Mouse (Mus musculus) CH12.LX (cell line): Measurements from ENCODE around the gene Chrm4. TPM values are rescaled to one million over a fixed set of nuclear protein-coding genes. Genes with fewer than 3 reads are reported as not detected.

Experiments used
- DNase-seq: peaks from one replicate; pipeline ENCODE4 v3.0.0-alpha.2; 2013; ENCODE audit errors: extremely low read depth
- H3K27ac ChIP-seq: 2 replicates; pipeline ENCODE4 v1.5.1; 2012; ENCODE audit warnings: low read depth, mild to moderate bottlenecking, control low read depth, moderate library complexity; ENCODE audit not compliant: insufficient read depth
- H3K27me3 ChIP-seq: replicated peaks from 2 replicates; pipeline ENCODE3; 2012; ENCODE audit warnings: inconsistent platforms
- H3K36me3 ChIP-seq, 2 experiments: replicated peaks in 1 of 2; 2 replicates each; pipeline versions ENCODE3 to v1.6.1; 2012; ENCODE audit warnings: inconsistent platforms in 1 of 2, low read length in 1 of 2, mild to moderate bottlenecking in 1 of 2, mixed read lengths in 1 of 2, moderate library complexity in 1 of 2; ENCODE audit not compliant: control insufficient read depth in 1 of 2, insufficient read depth in 1 of 2
- H3K4me1 ChIP-seq, 2 experiments: 2 replicates each; pipeline ENCODE4 v1.6.1; 2012; ENCODE audit warnings: inconsistent platforms in 1 of 2, moderate library complexity in 1 of 2; ENCODE audit not compliant: insufficient read depth in 2 of 2, control insufficient read depth in 1 of 2
- H3K4me2 ChIP-seq: 2 replicates; pipeline ENCODE4 v1.6.1; 2012; ENCODE audit warnings: low read depth, mild to moderate bottlenecking, control low read depth; ENCODE audit not compliant: poor library complexity, insufficient read depth, severe bottlenecking
- H3K4me3 ChIP-seq, 3 experiments: fragments of 150-350 bp in 1 of 3; sonication (generic) in 1 of 3; replicated peaks in 1 of 3; 2 replicates each; pipeline versions ENCODE3 to v1.5.1; 2011 to 2012; ENCODE audit warnings: low read depth in 2 of 3, low read length in 2 of 3, mild to moderate bottlenecking in 2 of 3, moderate library complexity in 2 of 3, control low read depth in 1 of 3, improper control_type of control experiment in 1 of 3, inconsistent platforms in 1 of 3, mixed read lengths in 1 of 3; ENCODE audit not compliant: poor library complexity in 1 of 3
- H3K79me2 ChIP-seq: replicated peaks from 2 replicates; pipeline ENCODE4 v1.6.1; 2012; ENCODE audit warnings: mild to moderate bottlenecking, moderate library complexity; ENCODE audit not compliant: control insufficient read depth, poor library complexity, insufficient read depth, severe bottlenecking; ENCODE audit errors: extremely low read depth
- H3K9ac ChIP-seq: 2 replicates; pipeline ENCODE4 v1.6.1; 2012; ENCODE audit warnings: low read depth, mild to moderate bottlenecking, control low read depth, moderate library complexity; ENCODE audit not compliant: insufficient read depth
- H3K9me3 ChIP-seq: replicated peaks from 2 replicates; pipeline ENCODE3; 2012; ENCODE audit warnings: low read length, inconsistent platforms, mixed read lengths
- BHLHE40 ChIP-seq: IDR thresholded peaks from 2 replicates; pipeline ENCODE4 v1.6.1; 2011; ENCODE audit warnings: mild to moderate bottlenecking, low read depth, low read length, improper control_type of control experiment
- CHD1 ChIP-seq: IDR thresholded peaks from 2 replicates; pipeline ENCODE4 v1.6.1; 2012; ENCODE audit warnings: low read depth, low read length, improper control_type of control experiment, inconsistent platforms
- CHD2 ChIP-seq: IDR thresholded peaks from 2 replicates; pipeline ENCODE4 v1.6.1; 2011; ENCODE audit warnings: low read length, improper control_type of control experiment
- CTCF ChIP-seq, 2 experiments: IDR thresholded peaks in 1 of 2; conservative IDR thresholded peaks in 1 of 2; 2 replicates each; pipeline ENCODE4 v1.5.1; 2011 to 2012; ENCODE audit warnings: low read depth in 2 of 2, low read length in 2 of 2, improper control_type of control experiment in 1 of 2, inconsistent platforms in 1 of 2, mild to moderate bottlenecking in 1 of 2, moderate library complexity in 1 of 2
- E2F4 ChIP-seq: IDR thresholded peaks from 2 replicates; pipeline ENCODE4 v1.6.1; 2011; ENCODE audit warnings: low read depth, low read length, improper control_type of control experiment; ENCODE audit not compliant: insufficient replicate concordance
- ELF1 ChIP-seq: IDR thresholded peaks from 2 replicates; pipeline ENCODE4 v1.6.1; 2014; ENCODE audit warnings: low read depth, mild to moderate bottlenecking, inconsistent platforms, low read length, improper control_type of control experiment
- EP300 ChIP-seq: IDR thresholded peaks from 2 replicates; pipeline ENCODE4 v1.6.1; 2011; ENCODE audit warnings: low read length, improper control_type of control experiment
- ETS1 ChIP-seq: conservative IDR thresholded peaks from 2 replicates; pipeline ENCODE4 v1.6.1; 2012; ENCODE audit warnings: low read depth, mild to moderate bottlenecking, inconsistent platforms, low read length, improper control_type of control experiment, moderate library complexity
- GABPA ChIP-seq: IDR thresholded peaks from 2 replicates; pipeline ENCODE4 v1.6.1; 2012; ENCODE audit warnings: low read depth, low read length, improper control_type of control experiment, inconsistent platforms; ENCODE audit not compliant: insufficient replicate concordance
- HCFC1 ChIP-seq: IDR thresholded peaks from 2 replicates; pipeline ENCODE4 v1.6.1; 2012; ENCODE audit warnings: low read depth, mild to moderate bottlenecking, inconsistent platforms, low read length, improper control_type of control experiment
- IRF4 ChIP-seq: IDR thresholded peaks from 2 replicates; pipeline ENCODE4 v1.6.1; 2014; ENCODE audit warnings: low read depth, mild to moderate bottlenecking, inconsistent platforms, low read length, improper control_type of control experiment
- JUN ChIP-seq: IDR thresholded peaks from 2 replicates; pipeline ENCODE4 v1.6.1; 2011; ENCODE audit warnings: low read depth, mild to moderate bottlenecking, low read length, improper control_type of control experiment, moderate library complexity; ENCODE audit not compliant: insufficient read depth
- JUND ChIP-seq: conservative IDR thresholded peaks from 2 replicates; pipeline ENCODE4 v1.6.1; 2011; ENCODE audit warnings: low read depth, low read length, improper control_type of control experiment
- KAT2A ChIP-seq: IDR thresholded peaks from 2 replicates; pipeline ENCODE4 v1.6.1; 2012; ENCODE audit warnings: low read length, improper control_type of control experiment, inconsistent platforms; ENCODE audit not compliant: insufficient replicate concordance
- MAFK ChIP-seq: IDR thresholded peaks from 2 replicates; pipeline ENCODE4 v1.6.1; 2011; ENCODE audit warnings: low read length, improper control_type of control experiment; ENCODE audit not compliant: insufficient replicate concordance
- MAX ChIP-seq: IDR thresholded peaks from 2 replicates; pipeline ENCODE4 v1.6.1; 2011; ENCODE audit warnings: low read length, improper control_type of control experiment
- MAZ ChIP-seq: IDR thresholded peaks from 2 replicates; pipeline ENCODE4 v1.6.1; 2012; ENCODE audit warnings: low read depth, mild to moderate bottlenecking, inconsistent platforms, low read length, improper control_type of control experiment, moderate library complexity
- MEF2A ChIP-seq: IDR thresholded peaks from 2 replicates; pipeline ENCODE4 v1.6.1; 2014; ENCODE audit warnings: low read depth, mild to moderate bottlenecking, inconsistent platforms, low read length, improper control_type of control experiment, borderline replicate concordance
- MXI1 ChIP-seq: IDR thresholded peaks from 2 replicates; pipeline ENCODE4 v1.6.1; 2011; ENCODE audit warnings: mild to moderate bottlenecking, low read depth, low read length, improper control_type of control experiment
- MYC ChIP-seq: IDR thresholded peaks from 2 replicates; pipeline ENCODE4 v1.6.1; 2011; ENCODE audit warnings: low read depth, mild to moderate bottlenecking, improper control_type of control experiment, low read length
- NELFE ChIP-seq: IDR thresholded peaks from 2 replicates; pipeline ENCODE4 v1.6.1; 2011; ENCODE audit warnings: low read depth, low read length, improper control_type of control experiment
- NRF1 ChIP-seq: IDR thresholded peaks from 2 replicates; pipeline ENCODE4 v1.6.1; 2014; ENCODE audit warnings: low read depth, mild to moderate bottlenecking, inconsistent platforms, low read length, improper control_type of control experiment, moderate library complexity
- PAX5 ChIP-seq: IDR thresholded peaks from 2 replicates; pipeline ENCODE4 v1.6.1; 2012; ENCODE audit warnings: low read length, inconsistent platforms, mixed read lengths
- POLR2A ChIP-seq: IDR thresholded peaks from 2 replicates; pipeline ENCODE4 v1.6.1; 2011; ENCODE audit warnings: low read depth, mild to moderate bottlenecking, improper control_type of control experiment, low read length
- POLR2AphosphoS2 ChIP-seq: IDR thresholded peaks from 2 replicates; pipeline ENCODE4 v1.6.1; 2011; ENCODE audit warnings: low read depth, low read length, improper control_type of control experiment
- RAD21 ChIP-seq: IDR thresholded peaks from 2 replicates; pipeline ENCODE4 v1.6.1; 2011; ENCODE audit warnings: low read depth, mild to moderate bottlenecking, low read length, improper control_type of control experiment, moderate library complexity
- RCOR1 ChIP-seq: conservative IDR thresholded peaks from 2 replicates; pipeline ENCODE4 v1.6.1; 2012; ENCODE audit warnings: low read depth, mild to moderate bottlenecking, inconsistent platforms, low read length, improper control_type of control experiment
- SIN3A ChIP-seq: IDR thresholded peaks from 2 replicates; pipeline ENCODE4 v1.6.1; 2012; ENCODE audit warnings: low read length, improper control_type of control experiment, inconsistent platforms
- SMC3 ChIP-seq: IDR thresholded peaks from 2 replicates; pipeline ENCODE4 v1.6.1; 2011; ENCODE audit warnings: low read depth, low read length, improper control_type of control experiment
- TBP ChIP-seq: conservative IDR thresholded peaks from 2 replicates; pipeline ENCODE4 v1.6.1; 2011; ENCODE audit warnings: low read depth, low read length, improper control_type of control experiment
- TCF12 ChIP-seq: IDR thresholded peaks from 2 replicates; pipeline ENCODE4 v1.6.1; 2014; ENCODE audit warnings: low read depth, mild to moderate bottlenecking, inconsistent platforms, low read length, improper control_type of control experiment
- UBTF ChIP-seq: IDR thresholded peaks from 2 replicates; pipeline ENCODE4 v1.6.1; 2012; ENCODE audit warnings: low read depth, mild to moderate bottlenecking, inconsistent platforms, low read length, improper control_type of control experiment, moderate library complexity
- USF1 ChIP-seq: IDR thresholded peaks from 2 replicates; pipeline ENCODE4 v1.6.1; 2014; ENCODE audit warnings: low read depth, mild to moderate bottlenecking, inconsistent platforms, low read length, improper control_type of control experiment
- USF2 ChIP-seq: conservative IDR thresholded peaks from 2 replicates; pipeline ENCODE4 v1.6.1; 2011; ENCODE audit warnings: low read depth, low read length, improper control_type of control experiment
- ZC3H11A ChIP-seq: IDR thresholded peaks from 2 replicates; pipeline ENCODE4 v1.6.1; 2012; ENCODE audit warnings: low read depth, mild to moderate bottlenecking, inconsistent platforms, low read length, improper control_type of control experiment
- ZKSCAN1 ChIP-seq: IDR thresholded peaks from 2 replicates; pipeline ENCODE4 v1.6.1; 2012; ENCODE audit warnings: low read depth, inconsistent platforms, low read length, improper control_type of control experiment, borderline replicate concordance
- ZMIZ1 ChIP-seq: IDR thresholded peaks from 2 replicates; pipeline ENCODE4 v1.6.1; 2012; ENCODE audit warnings: low read depth, mild to moderate bottlenecking, inconsistent platforms, low read length, improper control_type of control experiment
- ZNF384 ChIP-seq: IDR thresholded peaks from 2 replicates; pipeline ENCODE4 v1.6.1; 2012; ENCODE audit warnings: low read depth, low read length, improper control_type of control experiment, inconsistent platforms
- dilution Hi-C: fragments of 300-500 bp; cut with MboI; formaldehyde crosslinking; loops from 2 replicates; pipeline ENCODE4 v1.14.3; 2020; ENCODE audit warnings: low sequenced_read_pairs; ENCODE audit not compliant: extremely low pct_unique_long_range_greater_than_20kb, extremely low pct_ligation_motif_present
- in situ Hi-C: fragments of 300-500 bp; cut with MboI; formaldehyde crosslinking; loops from 3 replicates; pipeline ENCODE4 v1.14.3; 2019; ENCODE audit warnings: low sequenced_read_pairs, low pct_ligation_motif_present, low pct_unique_long_range_greater_than_20kb, mixed read lengths
- polyA plus RNA-seq: library from polyadenylated mRNA; unstranded; fragments of >175 nt; gene quantifications from 2 replicates; pipeline ENCODE4 v1.2.1, GENCODE M21; 2012; ENCODE audit warnings: low read depth; ENCODE audit not compliant: insufficient read length
- total RNA-seq, 2 experiments: library from RNA; depleted of rRNA; stranded (reverse); fragments of 300-350 nt in 1 of 2; fragments of >200 nt in 1 of 2; gene quantifications; 2 replicates each; pipeline ENCODE4 v1.2.3; 2012 to 2014

The Chrm4 gene
- total and polyA plus RNA-seq, 3 experiments = 10.0 to 15.1 (median 14.4) TPM

DNA sequence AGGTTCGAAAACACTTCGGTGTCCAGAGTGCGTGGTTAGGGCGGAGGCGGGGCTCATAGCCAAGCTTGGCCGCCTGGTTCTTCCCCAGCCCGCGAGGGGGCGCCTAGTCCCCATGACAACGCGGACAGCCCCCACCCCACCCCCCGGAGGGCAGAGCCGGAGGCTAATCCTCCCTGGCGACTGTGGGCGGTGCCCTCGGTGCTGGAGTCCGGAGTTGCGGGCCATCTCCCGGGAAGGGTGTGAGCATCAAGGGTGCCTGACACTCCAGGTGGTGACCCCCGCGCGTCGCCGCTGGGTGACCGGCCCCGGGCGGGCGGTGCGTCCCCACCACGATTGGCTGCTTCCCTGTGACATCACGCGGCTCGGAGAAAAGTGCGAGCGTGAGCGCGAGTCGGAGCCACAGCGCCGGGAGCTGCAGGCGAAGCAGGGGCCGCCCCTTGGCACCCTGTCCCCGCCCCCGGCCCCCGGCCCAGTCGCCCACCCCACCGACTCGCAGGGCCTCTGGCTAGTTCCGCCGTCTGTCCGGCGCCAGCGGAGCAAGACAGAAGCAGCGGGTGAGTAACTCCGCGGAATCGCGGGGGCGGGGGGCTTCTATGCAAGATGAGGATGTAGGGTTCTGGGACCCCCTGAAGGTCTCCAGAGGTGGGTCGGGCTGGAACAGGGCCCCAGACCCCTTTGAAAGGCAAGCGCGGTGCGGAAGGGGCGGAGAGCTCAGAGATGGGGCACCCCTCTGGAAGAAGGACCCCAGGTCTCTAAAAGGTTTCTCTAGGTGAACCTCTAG, 5.1 kb upstream of the Chrm4 start:
- H3K9ac ChIP-seq = peak overlapping the region; percentile 45
- peak overlapping the region; percentile 68 to 70 (median 69) for H3K4me3 ChIP-seq
- TF ChIP-seq ZKSCAN1 (no peak), HCFC1 (no peak), CTCF (conservative IDR thresholded peaks at IDR 0.05 in 1 of 2, IDR thresholded peaks at IDR 0.05 in 1 of 2; ENCODE audit: low read depth in 2 of 2, low read length in 2 of 2) (peak in 1 of 2 experiments; percentile 74; a peak in 2 of 4 replicates), CHD1 (no peak), ZMIZ1 (no peak), MXI1 (peak; percentile 84), JUN (no peak), ETS1 (no peak), MAFK (no peak), POLR2A (peak; percentile 60; the same call in 1 of the 2 replicates), MAZ (peak; percentile 93), UBTF (no peak), ZNF384 (no peak), USF1 (no peak), MEF2A (no peak), TCF12 (no peak), NRF1 (no peak), SIN3A (no peak), POLR2AphosphoS2 (no peak), MAX (no peak), USF2 (no peak), MYC (no peak), NELFE (no peak), ZC3H11A (no peak), BHLHE40 (no peak), E2F4 (no peak), PAX5 (no peak), IRF4 (0 out of 2 replicates have a peak, but pooled peaks have one; percentile 29), ELF1 (peak; percentile 20; the same call in 1 of the 2 replicates), RCOR1 (no peak; the same call in 1 of the 2 replicates), JUND (no peak), TBP (no peak), RAD21 (peak; percentile 39), GABPA (no peak), KAT2A (no peak), CHD2 (no peak), EP300 (no peak), SMC3 (no peak; the same call in 1 of the 2 replicates)
- dilution Hi-C loops = no loop called here
- H3K4me2 ChIP-seq = peak overlapping the region; percentile 87
- H3K27ac ChIP-seq = no peak overlapping the region
- H3K27me3 ChIP-seq = no peaks in the 10 kb centered on the region
- peaks cover 14 to 58% of the 10 kb centered on the region in 2 experiments for H3K36me3 ChIP-seq
- peaks cover 10 to 28% of the 10 kb centered on the region in 2 experiments for H3K4me1 ChIP-seq
- no peaks in the 10 kb centered on the region for H3K9me3 ChIP-seq
- no peaks in the 10 kb centered on the region; the same call in 1 of the 2 replicates for H3K79me2 ChIP-seq
- in situ Hi-C loops = loop anchor here (10.0 kb wide), 1 partner anchor 147 kb away; no protein-coding TSS in a partner anchor
- DNase-seq = peak; percentile 75
